Mouse (Mus musculus): ENCODE measurements around the gene Rbm39. TPM values are rescaled to one million over a fixed set of nuclear protein-coding genes. Genes with fewer than 3 reads are reported as not detected.

The Rbm39 gene
- 636 and 701 TPM in 2 replicates for polyA plus RNA-seq (2015; fragmentation: Nextera tagmentation; extraction: Ambion mirVana)

DNA sequence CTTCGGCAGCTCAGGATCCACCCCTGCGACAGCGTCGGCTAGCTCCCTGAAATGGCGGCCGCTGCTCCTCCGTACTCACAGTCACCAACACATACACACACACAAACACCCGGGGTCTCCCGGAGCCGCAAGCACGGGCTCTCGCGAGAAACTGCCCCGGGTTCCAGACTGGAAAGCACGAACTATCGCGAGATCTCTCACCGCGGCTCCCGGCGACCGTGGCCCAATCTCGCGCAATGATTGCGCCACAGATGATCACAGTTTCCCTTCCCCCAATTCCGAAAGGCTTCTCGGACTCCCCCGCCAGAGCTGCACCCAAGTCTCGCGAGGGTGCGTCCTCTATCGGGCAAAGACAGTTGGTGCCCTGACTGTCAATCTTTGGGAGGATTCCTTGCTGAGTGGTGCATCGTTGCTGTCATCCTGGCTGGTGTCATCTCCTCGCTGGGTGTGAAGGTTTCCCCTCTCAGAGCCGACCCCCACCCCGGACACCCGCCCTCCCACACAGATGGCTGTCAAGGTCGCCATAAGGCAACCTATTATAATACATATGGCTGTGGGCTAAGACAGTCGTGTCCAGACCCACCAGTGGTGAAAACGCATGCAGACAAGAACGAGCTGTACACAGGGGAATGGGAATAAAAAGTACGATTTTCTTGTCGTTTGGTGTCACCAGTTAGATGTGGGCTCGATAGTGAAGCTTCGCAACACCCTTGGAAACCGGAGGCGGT, at the start of gene Rbm39:
Gene Rbm39, minus strand, starts transcription at position 145 of the 728 bp plus-strand sequence.
- H3K9ac ChIP-seq (ENCODE audit: low read depth, low read length): peak within 1 kb of the TSS; percentile 100
- no peaks in the 10 kb centered on the region for H3K9me3 ChIP-seq (replicated peaks; ENCODE audit: low read length)
- TF ChIP-seq CTCF (IDR thresholded peaks at IDR 0.05; ENCODE audit: low read depth): peak; percentile 59
- WGBS: under 1% methylated on average over 41 of the region's 47 CpGs
- DNase-seq (ENCODE audit: low spot score): peak; percentile 100
- H3K4me1 ChIP-seq (replicated peaks; ENCODE audit: insufficient read depth, low read length): peaks cover 4% of the 10 kb centered on the region
- peak within 1 kb of the TSS; percentile 69 for H3K4me2 ChIP-seq (ENCODE audit: low read length)
- no peaks in the 10 kb centered on the region for H3K27me3 ChIP-seq (ENCODE audit: insufficient read depth, low read length)
- ATAC-seq (replicated peaks; ENCODE audit: low FRiP score, low read depth): peak; percentile 97
- H3K27ac ChIP-seq: peak within 1 kb of the TSS; percentile 98
- peak within 1 kb of the TSS; percentile 99 for H3K4me3 ChIP-seq (replicated peaks; ENCODE audit: low read depth, low read length)
- H3K36me3 ChIP-seq (ENCODE audit: insufficient read depth, low read length): peaks cover 16% of the 10 kb centered on the region

DNA sequence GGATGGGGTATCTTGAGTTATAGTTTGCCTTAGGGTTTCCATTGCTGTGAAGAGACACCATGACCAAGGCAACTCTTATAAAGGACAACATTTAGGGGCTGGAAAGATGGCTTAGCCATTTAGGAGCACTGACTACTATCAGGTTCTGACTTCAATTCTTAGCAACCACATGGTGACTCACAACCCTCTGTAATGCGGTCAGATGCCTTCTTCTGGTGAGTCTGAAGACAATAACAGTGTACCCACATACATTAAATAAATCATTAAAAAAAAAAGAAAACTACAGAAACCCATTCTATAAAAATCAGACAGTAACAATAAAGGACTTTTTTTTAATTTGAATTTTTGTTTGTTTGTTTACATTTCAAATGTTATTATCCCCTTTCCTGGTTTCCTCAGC, 49.1 kb upstream of the Rbm39 start:
- Histone ChIP-seq H3K36me3 (ENCODE audit: insufficient read depth, low read length) (peaks cover 19% of the 10 kb centered on the region; the same call in 1 of the 2 replicates), H3K9ac (ENCODE audit: low read depth, low read length) (no peak overlapping the region), H3K27ac (no peak overlapping the region), H3K9me3 (replicated peaks; ENCODE audit: low read length) (no peaks in the 10 kb centered on the region), H3K4me1 (replicated peaks; ENCODE audit: insufficient read depth, low read length) (no peaks in the 10 kb centered on the region), H3K27me3 (ENCODE audit: insufficient read depth, low read length) (no peaks in the 10 kb centered on the region), H3K4me2 (ENCODE audit: low read length) (no peak overlapping the region), H3K4me3 (replicated peaks; ENCODE audit: low read depth, low read length) (no peak overlapping the region)
- ATAC-seq (replicated peaks; ENCODE audit: low FRiP score, low read depth): no peak
- DNase-seq (ENCODE audit: low spot score): no peak
- 91% methylated on average over 1 of the region's 1 CpGs for WGBS
- no peak for TF ChIP-seq CTCF (IDR thresholded peaks at IDR 0.05; ENCODE audit: low read depth)

DNA sequence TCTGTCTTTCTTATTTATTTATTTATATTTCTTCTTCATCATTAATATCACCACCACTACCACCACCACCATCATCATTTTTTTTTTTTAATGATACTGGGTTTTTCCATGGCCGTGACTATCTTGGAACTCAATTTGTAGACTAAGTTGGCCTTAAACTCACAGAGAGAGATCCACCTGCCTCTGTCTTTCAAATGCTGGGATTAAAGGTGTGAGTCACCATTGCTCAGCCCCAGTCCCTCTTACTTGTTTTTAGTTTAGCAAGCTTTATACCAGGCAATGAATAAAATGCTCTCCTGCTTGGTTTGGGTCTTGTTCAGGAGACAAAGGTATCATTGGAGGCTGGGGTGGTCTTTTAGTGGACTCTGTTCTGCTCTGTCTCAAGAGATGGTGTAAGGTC, 47.7 kb upstream of the Rbm39 start:
- Histone ChIP-seq H3K4me2 (ENCODE audit: low read length) (no peak overlapping the region), H3K27me3 (ENCODE audit: insufficient read depth, low read length) (no peaks in the 10 kb centered on the region), H3K36me3 (ENCODE audit: insufficient read depth, low read length) (peaks cover 21% of the 10 kb centered on the region; the same call in 1 of the 2 replicates), H3K9ac (ENCODE audit: low read depth, low read length) (no peak overlapping the region), H3K4me3 (replicated peaks; ENCODE audit: low read depth, low read length) (no peak overlapping the region), H3K4me1 (replicated peaks; ENCODE audit: insufficient read depth, low read length) (no peaks in the 10 kb centered on the region), H3K9me3 (replicated peaks; ENCODE audit: low read length) (no peaks in the 10 kb centered on the region), H3K27ac (no peak overlapping the region)
- no peak for TF ChIP-seq CTCF (IDR thresholded peaks at IDR 0.05; ENCODE audit: low read depth)
- no peak for ATAC-seq (replicated peaks; ENCODE audit: low FRiP score, low read depth)
- DNase-seq (ENCODE audit: low spot score): no peak
- WGBS: 90% methylated on average over 1 of the region's 1 CpGs

- DNase-seq (ENCODE audit: low spot score) (no peak), ATAC-seq (replicated peaks; ENCODE audit: low FRiP score, low read depth) (no peak)
- 87% methylated on average over 5 of the region's 5 CpGs for WGBS
- H3K4me3 ChIP-seq (replicated peaks; ENCODE audit: low read depth, low read length): no peak overlapping the region
- H3K4me1 ChIP-seq (replicated peaks; ENCODE audit: insufficient read depth, low read length): no peaks in the 10 kb centered on the region
- no peaks in the 10 kb centered on the region for H3K9me3 ChIP-seq (replicated peaks; ENCODE audit: low read length)
- no peak for TF ChIP-seq CTCF (IDR thresholded peaks at IDR 0.05; ENCODE audit: low read depth)
- H3K9ac ChIP-seq (ENCODE audit: low read depth, low read length): no peak overlapping the region
- H3K36me3 ChIP-seq (ENCODE audit: insufficient read depth, low read length): peaks cover 9% of the 10 kb centered on the region; the same call in 1 of the 2 replicates
- no peak overlapping the region for H3K4me2 ChIP-seq (ENCODE audit: low read length)
- H3K27me3 ChIP-seq (ENCODE audit: insufficient read depth, low read length): no peaks in the 10 kb centered on the region
- no peak overlapping the region for H3K27ac ChIP-seq
Measured at GRCm38 (mm10) chr2:156224043-156224442, 44.0 kb upstream of the Rbm39 start.

DNA sequence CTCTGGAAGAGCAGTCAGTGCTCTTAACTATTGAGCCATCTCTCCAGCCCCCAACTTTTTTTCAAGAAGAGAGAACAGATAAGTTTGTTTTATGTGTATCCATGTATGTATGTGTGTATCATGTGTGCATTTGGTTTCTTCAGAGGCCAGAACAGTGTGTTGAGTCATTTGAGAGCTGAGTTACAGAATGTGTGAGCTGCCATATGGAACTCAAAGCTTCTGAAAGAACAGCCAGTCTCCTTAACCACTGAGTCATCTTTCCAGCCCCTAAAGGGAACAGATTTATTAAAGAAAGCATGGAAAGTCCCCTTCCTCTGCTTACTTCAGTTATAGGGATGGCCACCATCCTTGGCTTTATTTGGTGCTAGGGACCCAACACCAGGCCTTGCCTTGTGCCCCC, 42.1 kb upstream of the Rbm39 start:
- ATAC-seq (replicated peaks; ENCODE audit: low FRiP score, low read depth) (no peak), DNase-seq (ENCODE audit: low spot score) (no peak)
- Histone ChIP-seq H3K4me3 (replicated peaks; ENCODE audit: low read depth, low read length) (no peak overlapping the region), H3K36me3 (ENCODE audit: insufficient read depth, low read length) (peaks cover 3% of the 10 kb centered on the region; the same call in 1 of the 2 replicates), H3K4me2 (ENCODE audit: low read length) (no peak overlapping the region), H3K9ac (ENCODE audit: low read depth, low read length) (no peak overlapping the region), H3K27ac (no peak overlapping the region), H3K4me1 (replicated peaks; ENCODE audit: insufficient read depth, low read length) (no peaks in the 10 kb centered on the region), H3K27me3 (ENCODE audit: insufficient read depth, low read length) (no peaks in the 10 kb centered on the region), H3K9me3 (replicated peaks; ENCODE audit: low read length) (no peaks in the 10 kb centered on the region)
- no peak for TF ChIP-seq CTCF (IDR thresholded peaks at IDR 0.05; ENCODE audit: low read depth)

DNA sequence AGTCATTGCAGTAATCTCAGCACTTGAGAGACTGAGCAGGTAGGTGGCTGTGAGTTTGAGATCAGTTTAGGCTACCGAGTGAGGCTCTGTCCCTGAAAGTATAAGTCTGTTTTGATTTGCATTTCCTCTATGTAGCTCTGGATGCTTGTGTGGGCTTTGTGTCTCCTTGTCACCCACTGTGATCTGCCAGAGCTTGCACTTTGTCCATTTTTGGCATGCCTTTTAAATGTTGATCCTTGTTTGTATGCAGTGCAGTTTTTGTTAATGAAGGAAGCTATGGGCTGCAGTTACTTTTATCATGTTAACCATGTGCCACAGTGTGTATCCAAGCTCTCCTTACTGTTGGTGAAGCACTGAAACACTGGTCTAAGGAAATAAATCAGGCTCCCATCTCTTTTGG, 37.7 kb upstream of the Rbm39 start:
- 83% methylated on average over 1 of the region's 1 CpGs for WGBS
- ATAC-seq (replicated peaks; ENCODE audit: low FRiP score, low read depth) (no peak), DNase-seq (ENCODE audit: low spot score) (no peak)
- Histone ChIP-seq H3K27ac (no peak overlapping the region), H3K36me3 (ENCODE audit: insufficient read depth, low read length) (peaks cover 3% of the 10 kb centered on the region; the same call in 1 of the 2 replicates), H3K4me2 (ENCODE audit: low read length) (no peak overlapping the region), H3K27me3 (ENCODE audit: insufficient read depth, low read length) (no peaks in the 10 kb centered on the region), H3K9me3 (replicated peaks; ENCODE audit: low read length) (no peaks in the 10 kb centered on the region), H3K4me3 (replicated peaks; ENCODE audit: low read depth, low read length) (no peak overlapping the region), H3K4me1 (replicated peaks; ENCODE audit: insufficient read depth, low read length) (no peaks in the 10 kb centered on the region), H3K9ac (ENCODE audit: low read depth, low read length) (no peak overlapping the region)
- TF ChIP-seq CTCF (IDR thresholded peaks at IDR 0.05; ENCODE audit: low read depth): no peak
